Mouse (Mus musculus): Measurements from ENCODE around the gene Mau2. TPM values are rescaled to one million over a fixed set of nuclear protein-coding genes. Genes with fewer than 3 reads are reported as not detected.

The Mau2 gene
- polyA plus RNA-seq, 1 experiment from 2014 or later = 23.6 TPM

GRCm38 (mm10) chr8:70037994-70038393 lies 4.5 kb downstream of the Mau2 start:
- Histone ChIP-seq H3K4me1 (replicated peaks; ENCODE audit: control insufficient read depth, insufficient read depth, low read length) (0 out of 2 replicates have a peak, but pooled peaks cover 3% of the 10 kb centered on the region), H3K27me3 (replicated peaks; ENCODE audit: control insufficient read depth, insufficient read depth, low read length) (no peaks in the 10 kb centered on the region), H3K36me3 (ENCODE audit: control insufficient read depth, insufficient read depth) (peaks cover 3% of the 10 kb centered on the region; the same call in 1 of the 2 replicates), H3K9me3 (ENCODE audit: control insufficient read depth) (no peaks in the 10 kb centered on the region), H3K27ac (ENCODE audit: low read depth, low read length) (no peak overlapping the region), H3K4me3 (ENCODE audit: low read depth, low read length) (no peak overlapping the region), H3K4me2 (replicated peaks; ENCODE audit: low read depth) (no peak overlapping the region), H3K9ac (ENCODE audit: low read depth, low read length) (no peak overlapping the region)
- WGBS = 74% methylated on average over 1 of the region's 1 CpGs
- no peak for ATAC-seq
- TF ChIP-seq CTCF (IDR thresholded peaks at IDR 0.05; ENCODE audit: low read depth) = no peak

GRCm38 (mm10) chr8:70030255-70030654 lies 12.3 kb downstream of the Mau2 start:
- Histone ChIP-seq H3K9me3 (ENCODE audit: control insufficient read depth) (no peaks in the 10 kb centered on the region), H3K9ac (ENCODE audit: low read depth, low read length) (no peak overlapping the region), H3K36me3 (ENCODE audit: control insufficient read depth, insufficient read depth) (peaks cover 74% of the 10 kb centered on the region), H3K4me1 (replicated peaks; ENCODE audit: control insufficient read depth, insufficient read depth, low read length) (no peaks in the 10 kb centered on the region), H3K27ac (ENCODE audit: low read depth, low read length) (no peak overlapping the region), H3K4me2 (replicated peaks; ENCODE audit: low read depth) (no peak overlapping the region), H3K27me3 (replicated peaks; ENCODE audit: control insufficient read depth, insufficient read depth, low read length) (no peaks in the 10 kb centered on the region), H3K4me3 (ENCODE audit: low read depth, low read length) (no peak overlapping the region)
- WGBS = 94% methylated on average over 1 of the region's 1 CpGs
- no peak for TF ChIP-seq CTCF (IDR thresholded peaks at IDR 0.05; ENCODE audit: low read depth)
- no peak for ATAC-seq

- WGBS = 77% methylated on average over 2 of the region's 2 CpGs
These were observed 16.4 kb downstream of the Mau2 start for GRCm38 (mm10) chr8:70026151-70026550.

GRCm38 (mm10) chr8:70023596-70023995 lies 18.9 kb downstream of the Mau2 start:
- Histone ChIP-seq H3K36me3 (ENCODE audit: control insufficient read depth, insufficient read depth) (peaks cover 99% of the 10 kb centered on the region), H3K4me1 (replicated peaks; ENCODE audit: control insufficient read depth, insufficient read depth, low read length) (no peaks in the 10 kb centered on the region), H3K27ac (ENCODE audit: low read depth, low read length) (no peak overlapping the region; the same call in 1 of the 2 replicates), H3K4me3 (ENCODE audit: low read depth, low read length) (no peak overlapping the region), H3K4me2 (replicated peaks; ENCODE audit: low read depth) (no peak overlapping the region), H3K27me3 (replicated peaks; ENCODE audit: control insufficient read depth, insufficient read depth, low read length) (no peaks in the 10 kb centered on the region), H3K9me3 (ENCODE audit: control insufficient read depth) (no peaks in the 10 kb centered on the region), H3K9ac (ENCODE audit: low read depth, low read length) (no peak overlapping the region)
- 59% methylated on average over 8 of the region's 8 CpGs for WGBS
- ATAC-seq = peak; percentile 17; the same call in 1 of the 2 replicates
- no peak for TF ChIP-seq CTCF (IDR thresholded peaks at IDR 0.05; ENCODE audit: low read depth)

More at GRCm38 (mm10) chr8:70026151-70026550, 16.4 kb downstream of the Mau2 start:
- Histone ChIP-seq H3K27me3 (replicated peaks; ENCODE audit: control insufficient read depth, insufficient read depth, low read length) (no peaks in the 10 kb centered on the region), H3K4me2 (replicated peaks; ENCODE audit: low read depth) (no peak overlapping the region), H3K4me3 (ENCODE audit: low read depth, low read length) (no peak overlapping the region), H3K36me3 (ENCODE audit: control insufficient read depth, insufficient read depth) (peaks cover 100% of the 10 kb centered on the region), H3K4me1 (replicated peaks; ENCODE audit: control insufficient read depth, insufficient read depth, low read length) (no peaks in the 10 kb centered on the region), H3K27ac (ENCODE audit: low read depth, low read length) (no peak overlapping the region), H3K9me3 (ENCODE audit: control insufficient read depth) (no peaks in the 10 kb centered on the region), H3K9ac (ENCODE audit: low read depth, low read length) (no peak overlapping the region)
- no peak for TF ChIP-seq CTCF (IDR thresholded peaks at IDR 0.05; ENCODE audit: low read depth)
- peak; percentile 22; the same call in 1 of the 2 replicates for ATAC-seq

- ATAC-seq = no peak
- no peaks in the 10 kb centered on the region for H3K9me3 ChIP-seq (ENCODE audit: control insufficient read depth)
- no peak overlapping the region for H3K9ac ChIP-seq (ENCODE audit: low read depth, low read length)
- no peak overlapping the region for H3K27ac ChIP-seq (ENCODE audit: low read depth, low read length)
- peak; percentile 21; the same call in 1 of the 2 replicates for TF ChIP-seq CTCF (IDR thresholded peaks at IDR 0.05; ENCODE audit: low read depth)
- no peaks in the 10 kb centered on the region for H3K27me3 ChIP-seq (replicated peaks; ENCODE audit: control insufficient read depth, insufficient read depth, low read length)
- H3K4me1 ChIP-seq (replicated peaks; ENCODE audit: control insufficient read depth, insufficient read depth, low read length) = no peaks in the 10 kb centered on the region
- H3K4me3 ChIP-seq (ENCODE audit: low read depth, low read length) = no peak overlapping the region
- no peak overlapping the region for H3K4me2 ChIP-seq (replicated peaks; ENCODE audit: low read depth)
- H3K36me3 ChIP-seq (ENCODE audit: control insufficient read depth, insufficient read depth) = peaks cover 32% of the 10 kb centered on the region
- 70% methylated on average over 1 of the region's 1 CpGs for WGBS
These were observed 27.5 kb downstream of the Mau2 start for GRCm38 (mm10) chr8:70015017-70015416.

- H3K36me3 ChIP-seq (ENCODE audit: control insufficient read depth, insufficient read depth) = peaks cover 9% of the 10 kb centered on the region
- no peak for ATAC-seq
- 94% methylated on average over 1 of the region's 1 CpGs for WGBS
These were observed 29.8 kb downstream of the Mau2 start for GRCm38 (mm10) chr8:70012763-70013162.

More at GRCm38 (mm10) chr8:70012763-70013162, 29.8 kb downstream of the Mau2 start:
- Histone ChIP-seq H3K4me1 (replicated peaks; ENCODE audit: control insufficient read depth, insufficient read depth, low read length) (no peaks in the 10 kb centered on the region), H3K9me3 (ENCODE audit: control insufficient read depth) (no peaks in the 10 kb centered on the region), H3K27me3 (replicated peaks; ENCODE audit: control insufficient read depth, insufficient read depth, low read length) (no peaks in the 10 kb centered on the region), H3K9ac (ENCODE audit: low read depth, low read length) (no peak overlapping the region), H3K27ac (ENCODE audit: low read depth, low read length) (no peak overlapping the region), H3K4me3 (ENCODE audit: low read depth, low read length) (no peak overlapping the region), H3K4me2 (replicated peaks; ENCODE audit: low read depth) (no peak overlapping the region)
- TF ChIP-seq CTCF (IDR thresholded peaks at IDR 0.05; ENCODE audit: low read depth) = peak; percentile 37; the same call in 1 of the 2 replicates
